Mouse (Mus musculus) liver, postnatal 0 days (tissue): ENCODE measurements around the gene Gm13090.

Experiments
- CTCF ChIP-seq: sonication (generic); IDR thresholded peaks from 2 replicates; pipeline ENCODE4 v1.5.1; 2016; ENCODE audit warnings: antibody characterized with exemption, low read depth
- EP300 ChIP-seq: IDR thresholded peaks from 2 replicates; pipeline ENCODE4 v1.6.1; 2016; ENCODE audit warnings: antibody characterized with exemption, low read depth, mild to moderate bottlenecking

DNA sequence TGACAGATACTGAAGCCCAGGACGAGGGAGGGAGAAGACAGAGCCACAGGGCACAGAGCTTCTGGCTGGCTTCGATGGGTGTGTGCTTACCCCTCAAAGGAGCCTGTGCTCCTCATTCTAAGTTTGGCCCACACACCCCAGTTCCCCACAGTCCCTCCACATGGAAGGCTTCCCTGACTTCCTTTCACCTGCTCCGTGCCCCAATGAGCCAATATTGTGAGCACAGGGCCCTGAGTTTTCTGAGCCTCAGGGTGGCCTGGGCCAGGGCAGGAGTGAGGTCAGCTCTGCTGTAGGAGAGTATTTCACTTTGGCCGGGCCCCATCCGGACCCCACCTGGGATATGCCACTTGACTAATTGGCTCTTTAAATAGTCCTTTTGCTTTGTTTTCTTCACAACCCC, 48.3 kb downstream of the Gm13090 start:
- TF ChIP-seq CTCF (no peak), EP300 (no peak)
